Mouse (Mus musculus): ENCODE results near the gene Hist1h3b.

The Hist1h3b gene

GRCm38 (mm10) chr13:23738677-23739068 is 13.4 kb upstream of the Hist1h3b start, which contains the start of gene Hist1h1c:
Hist1h1c (plus strand) TSS chr13:23738808.
- DNase-seq (ENCODE audit: low read depth, low spot score) = peak; percentile 94

GRCm38 (mm10) chr13:23739069-23739921 is 12.8 kb upstream of the Hist1h3b start:
- peak; percentile 97 for DNase-seq (ENCODE audit: low read depth, low spot score)

- DNase-seq (ENCODE audit: low read depth, low spot score) = no peak
These were observed 12.2 kb upstream of the Hist1h3b start for GRCm38 (mm10) chr13:23739922-23740252.

GRCm38 (mm10) chr13:23740256-23740840 is 11.7 kb upstream of the Hist1h3b start:
- DNase-seq (ENCODE audit: low read depth, low spot score) = peak; percentile 55

- peak; percentile 34 for DNase-seq (ENCODE audit: low read depth, low spot score)
These were observed 11.2 kb upstream of the Hist1h3b start for GRCm38 (mm10) chr13:23740910-23741309.

GRCm38 (mm10) chr13:23742007-23742406 is 10.1 kb upstream of the Hist1h3b start:
- DNase-seq (ENCODE audit: low read depth, low spot score) = peak; percentile 42

GRCm38 (mm10) chr13:23743215-23743614 is 8.9 kb upstream of the Hist1h3b start:
- no peak for DNase-seq (ENCODE audit: low read depth, low spot score)

GRCm38 (mm10) chr13:23743963-23744362 is 8.1 kb upstream of the Hist1h3b start:
- peak; percentile 52 for DNase-seq (ENCODE audit: low read depth, low spot score)

GRCm38 (mm10) chr13:23744421-23745380 is 7.4 kb upstream of the Hist1h3b start:
- DNase-seq (ENCODE audit: low read depth, low spot score) = peak; percentile 73

- DNase-seq (ENCODE audit: low read depth, low spot score) = peak; percentile 94
These were observed 6.5 kb upstream of the Hist1h3b start, which contains the start of gene Hist1h3c for GRCm38 (mm10) chr13:23745381-23746161. Hist1h3c (minus strand) TSS chr13:23745602.

GRCm38 (mm10) chr13:23746201-23747080 is 5.6 kb upstream of the Hist1h3b start, which contains the start of gene Hist1h2bb:
Hist1h2bb (plus strand) TSS chr13:23746734.
- peak; percentile 94 for DNase-seq (ENCODE audit: low read depth, low spot score)

- peak; percentile 60 for DNase-seq (ENCODE audit: low read depth, low spot score)
These were observed 4.8 kb upstream of the Hist1h3b start for GRCm38 (mm10) chr13:23747081-23747891.

- DNase-seq (ENCODE audit: low read depth, low spot score) = peak; percentile 50
These were observed 4.2 kb upstream of the Hist1h3b start for GRCm38 (mm10) chr13:23747892-23748288.

- peak; percentile 56 for DNase-seq (ENCODE audit: low read depth, low spot score)
These were observed 2.4 kb upstream of the Hist1h3b start for GRCm38 (mm10) chr13:23749563-23750121.

- peak; percentile 81 for DNase-seq (ENCODE audit: low read depth, low spot score)
These were observed 1.1 kb upstream of the Hist1h3b start, which contains the start of gene Hist1h2ab for GRCm38 (mm10) chr13:23750839-23751477. Hist1h2ab (plus strand) TSS chr13:23751126.

GRCm38 (mm10) chr13:23751478-23751956 is 550 bp upstream of the Hist1h3b start:
- peak; percentile 61 for DNase-seq (ENCODE audit: low read depth, low spot score)

- DNase-seq (ENCODE audit: low read depth, low spot score) = peak; percentile 36
These were observed 690 bp downstream of the Hist1h3b start for GRCm38 (mm10) chr13:23752742-23753172.
